Mouse (Mus musculus) megakaryocyte, embryonic 14.5 days (primary cell): ENCODE results near the gene Arhgdib.

Experiments used
- FLI1 ChIP-seq: IDR thresholded peaks from 2 replicates; pipeline ENCODE4 v1.6.1; 2012; ENCODE audit warnings: low read length, inconsistent platforms, mixed read lengths
- GATA1 ChIP-seq: IDR thresholded peaks from 3 replicates; pipeline ENCODE4 v1.6.1; 2012; ENCODE audit warnings: mixed read lengths, low read length, inconsistent platforms, borderline replicate concordance

GRCm38 (mm10) chr6:136954192-136954591 lies 12.5 kb upstream of the Arhgdib start:
- TF ChIP-seq GATA1 (no peak), FLI1 (no peak)
